Mouse (Mus musculus): Measurements from ENCODE around the gene 4933405L10Rik.

DNA sequence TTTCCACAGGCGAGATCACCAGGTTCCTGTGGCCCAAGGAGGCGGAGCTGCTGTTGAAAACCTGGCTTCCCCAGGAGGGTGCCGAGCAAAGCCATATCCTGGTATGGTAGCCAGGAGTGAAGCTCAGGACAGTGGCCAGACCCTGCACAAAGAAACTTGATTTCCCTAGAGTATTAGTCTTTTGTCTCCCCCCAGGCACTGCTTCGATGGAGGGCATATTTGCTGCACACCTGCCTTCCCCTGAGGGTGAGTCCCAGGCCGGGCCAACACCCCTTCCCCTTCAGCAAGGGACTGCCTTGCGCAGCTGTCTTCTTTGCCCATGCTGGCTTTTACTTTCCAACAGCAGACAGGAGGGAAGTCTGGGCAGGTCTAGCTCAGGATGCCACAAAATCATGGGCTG is 20.9 kb upstream of the 4933405L10Rik start:
- no peak for TF ChIP-seq EP300 (IDR thresholded peaks at IDR 0.05; ENCODE audit: low read depth)
- no peak for TF ChIP-seq CTCF (IDR thresholded peaks at IDR 0.05; ENCODE audit: low read depth)
